Mouse (Mus musculus) brain, embryonic 14.5 days (tissue): ENCODE results near the gene Vps52.

Experiments
- CTCF ChIP-seq: fragments of 200-500 bp; IDR thresholded peaks from 2 replicates; pipeline ENCODE4 v1.5.1; 2012; ENCODE audit warnings: inconsistent platforms, mild to moderate bottlenecking, moderate library complexity, borderline replicate concordance; ENCODE audit not compliant: insufficient read depth, insufficient read length; ENCODE audit errors: extremely low read depth
- POLR2A ChIP-seq: fragments of 200-500 bp; IDR thresholded peaks from 2 replicates; pipeline ENCODE4 v1.6.1; 2012; ENCODE audit warnings: mild to moderate bottlenecking, inconsistent platforms, borderline replicate concordance; ENCODE audit not compliant: poor library complexity, insufficient read depth, insufficient read length, severe bottlenecking; ENCODE audit errors: extremely low read depth

GRCm38 (mm10) chr17:33943454-33943853 is 12.2 kb upstream of the Vps52 start:
- TF ChIP-seq POLR2A = no peak
- TF ChIP-seq CTCF = no peak
